Mouse (Mus musculus) liver, postnatal 0 days (tissue): Measurements from ENCODE around the gene Hba-a2. TPM values are rescaled to one million over a fixed set of nuclear protein-coding genes. Genes with fewer than 3 reads are reported as not detected.
"Not testable (repeated sequence)": the region's sequence is repeated elsewhere in the genome, so short reads cannot be mapped to it uniquely, and the experiment has no call there.

Experiments used
- ATAC-seq: fragments of 200-750 bp; cut with Nextera tagmentation; 2 replicates; pipeline ENCODE4 v1.8.0; 2017; ENCODE audit warnings: mild to moderate bottlenecking, moderate library complexity
- DNase-seq: peaks from one replicate; pipeline ENCODE4 v3.0.0-alpha.2; 2016
- H3K27ac ChIP-seq: fragments of 300-500 bp; sonication (generic); 2 replicates; pipeline ENCODE4 v1.5.1; 2014; ENCODE audit warnings: antibody characterized with exemption, moderate library complexity, mild to moderate bottlenecking, low read depth
- H3K27me3 ChIP-seq: fragments of 300-500 bp; sonication (generic); 2 replicates; pipeline ENCODE4 v1.6.1; 2014; ENCODE audit warnings: low read length, control low read depth, mixed read lengths; ENCODE audit not compliant: insufficient read depth
- H3K36me3 ChIP-seq: fragments of 300-500 bp; sonication (generic); replicated peaks from 2 replicates; pipeline ENCODE4 v1.6.1; 2014; ENCODE audit warnings: mild to moderate bottlenecking, control low read depth, low read length, moderate library complexity, mixed read lengths; ENCODE audit not compliant: insufficient read depth
- H3K4me1 ChIP-seq: fragments of 300-500 bp; sonication (generic); 2 replicates; pipeline ENCODE4 v1.6.1; 2014; ENCODE audit warnings: antibody characterized with exemption, mild to moderate bottlenecking, control low read depth; ENCODE audit not compliant: insufficient read depth
- H3K4me2 ChIP-seq: fragments of 300-500 bp; sonication (generic); 2 replicates; pipeline ENCODE4 v1.6.1; 2014; ENCODE audit warnings: low read depth, mild to moderate bottlenecking, low read length, moderate library complexity, mixed read lengths
- H3K4me3 ChIP-seq: fragments of 300-500 bp; sonication (generic); 2 replicates; pipeline ENCODE4 v1.5.1; 2014; ENCODE audit warnings: low read depth, low read length
- H3K9ac ChIP-seq: fragments of 300-500 bp; sonication (generic); replicated peaks from 2 replicates; pipeline ENCODE4 v1.6.1; 2014; ENCODE audit warnings: mild to moderate bottlenecking, moderate library complexity
- H3K9me3 ChIP-seq: fragments of 300-500 bp; sonication (generic); 2 replicates; pipeline ENCODE4 v1.6.1; 2016; ENCODE audit warnings: mild to moderate bottlenecking, control low read depth, low read length, mixed read lengths
- CTCF ChIP-seq: sonication (generic); IDR thresholded peaks from 2 replicates; pipeline ENCODE4 v1.5.1; 2016; ENCODE audit warnings: antibody characterized with exemption, low read depth
- EP300 ChIP-seq: IDR thresholded peaks from 2 replicates; pipeline ENCODE4 v1.6.1; 2016; ENCODE audit warnings: antibody characterized with exemption, low read depth, mild to moderate bottlenecking
- WGBS: fragments of 180-500 bp; shearing (Covaris S2); extraction: QIAGEN DNeasy Blood & Tissue Kit; methylation state at CpG from one replicate; pipeline ENCODE4 v1.1.7; 2014; ENCODE audit not compliant: insufficient replicate concordance; 5-methylcytosine and 5-hydroxymethylcytosine counted together
- polyA plus RNA-seq: library from polyadenylated mRNA; unstranded; fragments of >200 nt; fragmentation: Nextera tagmentation; extraction: Ambion mirVana; gene quantifications from 2 replicates; pipeline ENCODE4 v1.2.1, GENCODE M21; 2015

Hba-a2 gene
- polyA plus RNA-seq, 1 experiment from 2014 or later = 64,656 TPM

- Histone ChIP-seq H3K9ac (peak overlapping the region; percentile 62; the same call in 1 of the 2 replicates), H3K36me3 (no peaks in the 10 kb centered on the region), H3K4me3 (no peak overlapping the region), H3K4me2 (peak overlapping the region; percentile 56), H3K27me3 (peaks cover 19% of the 10 kb centered on the region; the same call in 1 of the 2 replicates), H3K27ac (peak overlapping the region; percentile 96), H3K4me1 (peaks cover 18% of the 10 kb centered on the region), H3K9me3 (no peaks in the 10 kb centered on the region)
- WGBS = 52% methylated on average over 2 of the region's 2 CpGs
- ATAC-seq (no peak), DNase-seq (no peak)
- TF ChIP-seq CTCF = no peak
- TF ChIP-seq EP300 = no peak
These were observed 15.6 kb upstream of the Hba-a2 start for GRCm38 (mm10) chr11:32280646-32281045.

GRCm38 (mm10) chr11:32281416-32282144 is 14.7 kb upstream of the Hba-a2 start:
- Histone ChIP-seq H3K9me3 (no peaks in the 10 kb centered on the region), H3K36me3 (no peaks in the 10 kb centered on the region), H3K4me1 (peaks cover 18% of the 10 kb centered on the region), H3K9ac (peak overlapping the region; percentile 62), H3K27me3 (peaks cover 19% of the 10 kb centered on the region; the same call in 1 of the 2 replicates), H3K27ac (peak overlapping the region; percentile 96), H3K4me2 (peak overlapping the region; percentile 56), H3K4me3 (no peak overlapping the region)
- 48% methylated on average over 1 of the region's 1 CpGs for WGBS
- DNase-seq = no peak
- TF ChIP-seq EP300 = 0 out of 2 replicates have a peak, but pooled peaks have one; percentile 5
- TF ChIP-seq CTCF = no peak
- no peak for ATAC-seq

- Histone ChIP-seq H3K9ac (peak within 1 kb of the TSS; percentile 62), H3K27ac (peak within 1 kb of the TSS; percentile 96), H3K4me3 (peak within 1 kb of the TSS; percentile 32; the same call in 1 of the 2 replicates), H3K4me2 (peak within 1 kb of the TSS; percentile 56), H3K4me1 (peaks cover 18% of the 10 kb centered on the region)
- not testable (repeated sequence) for DNase-seq, H3K9me3 ChIP-seq, H3K36me3 ChIP-seq, H3K27me3 ChIP-seq
- 17% methylated on average over 1 of the region's 5 CpGs for WGBS
- ATAC-seq = peak; percentile 76
These were observed 13.1 kb upstream of the Hba-a2 start, which contains the start of gene Hba-a1 for GRCm38 (mm10) chr11:32283091-32283777. Hba-a1 (plus strand) TSS chr11:32283511.

GRCm38 (mm10) chr11:32284582-32284981 is 11.7 kb upstream of the Hba-a2 start:
- H3K27me3 ChIP-seq, H3K9me3 ChIP-seq, DNase-seq, H3K36me3 ChIP-seq: not testable (repeated sequence)
- 37% methylated on average over 2 of the region's 2 CpGs for WGBS
- Histone ChIP-seq H3K4me2 (peak overlapping the region; percentile 23; the same call in 1 of the 2 replicates), H3K27ac (peak overlapping the region; percentile 85), H3K9ac (peak overlapping the region; percentile 58), H3K4me1 (peaks cover 18% of the 10 kb centered on the region), H3K4me3 (peak overlapping the region; percentile 32)
- ATAC-seq = 0 out of 2 replicates have a peak, but pooled peaks have one; percentile 2

GRCm38 (mm10) chr11:32285031-32285775 is 11.1 kb upstream of the Hba-a2 start:
- peak overlapping the region; percentile 25 for H3K4me3 ChIP-seq
- peak overlapping the region; percentile 13; the same call in 1 of the 2 replicates for H3K4me2 ChIP-seq
- 58% methylated on average over 7 of the region's 7 CpGs for WGBS
- ATAC-seq (peak; percentile 56), DNase-seq (peak; percentile 52)
- TF ChIP-seq CTCF (no peak), EP300 (peak; percentile 31)
- peak overlapping the region; percentile 50 for H3K9ac ChIP-seq
- no peaks in the 10 kb centered on the region for H3K9me3 ChIP-seq
- no peaks in the 10 kb centered on the region for H3K36me3 ChIP-seq
- H3K27me3 ChIP-seq = 0 out of 2 replicates have a peak, but pooled peaks cover 3% of the 10 kb centered on the region
- H3K4me1 ChIP-seq = peaks cover 15% of the 10 kb centered on the region
- peak overlapping the region; percentile 85 for H3K27ac ChIP-seq

GRCm38 (mm10) chr11:32285887-32286286 is 10.4 kb upstream of the Hba-a2 start:
- not testable (repeated sequence) for DNase-seq, H3K9ac ChIP-seq, H3K36me3 ChIP-seq, H3K4me3 ChIP-seq, H3K9me3 ChIP-seq, H3K27me3 ChIP-seq, H3K4me2 ChIP-seq
- peak overlapping the region; percentile 85 for H3K27ac ChIP-seq
- peak; percentile 15 for ATAC-seq
- peak; percentile 41 for TF ChIP-seq CTCF
- H3K4me1 ChIP-seq = peaks cover 11% of the 10 kb centered on the region
